Mouse (Mus musculus): ENCODE data around the gene Fbln2.

Fbln2 gene

DNA sequence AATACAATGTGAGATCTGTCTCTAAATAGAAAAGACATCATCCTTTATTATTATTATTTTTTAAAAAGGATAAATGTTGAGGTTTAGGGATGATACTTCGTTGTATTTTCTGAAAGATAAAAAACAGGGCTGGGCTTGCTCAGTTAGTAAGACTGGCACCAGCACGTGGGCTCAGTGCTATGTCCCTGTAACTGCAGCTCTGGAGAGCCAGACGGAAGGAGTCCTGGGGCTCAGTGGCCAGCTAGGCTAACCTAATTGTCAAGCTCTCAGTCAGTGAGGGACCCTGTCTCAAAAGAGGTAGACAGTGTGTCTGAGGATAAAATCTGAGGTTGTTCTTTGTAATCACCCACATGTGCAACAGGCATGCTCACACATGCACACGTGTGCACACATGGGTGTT lies 19.3 kb downstream of the Fbln2 start:
- DNase-seq = no peak

DNA sequence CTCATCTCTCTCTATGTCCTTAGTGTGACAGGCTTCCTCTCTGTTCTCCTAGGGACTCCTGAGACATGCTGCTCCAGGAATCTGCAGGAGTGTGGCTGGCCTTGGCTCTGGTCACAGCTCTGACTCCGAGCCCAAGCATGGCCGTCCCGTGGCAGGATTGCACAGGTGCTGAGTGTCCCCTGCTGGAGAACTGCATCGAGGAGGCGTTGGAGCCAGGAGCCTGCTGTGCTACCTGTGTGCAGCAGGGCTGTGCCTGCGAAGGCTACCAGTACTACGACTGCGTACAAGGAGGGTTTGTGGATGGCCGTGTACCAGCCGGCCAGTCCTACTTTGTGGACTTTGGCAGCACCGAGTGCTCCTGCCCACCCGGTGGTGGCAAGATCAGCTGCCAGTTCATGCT lies 20.8 kb downstream of the Fbln2 start:
- no peak for DNase-seq

DNA sequence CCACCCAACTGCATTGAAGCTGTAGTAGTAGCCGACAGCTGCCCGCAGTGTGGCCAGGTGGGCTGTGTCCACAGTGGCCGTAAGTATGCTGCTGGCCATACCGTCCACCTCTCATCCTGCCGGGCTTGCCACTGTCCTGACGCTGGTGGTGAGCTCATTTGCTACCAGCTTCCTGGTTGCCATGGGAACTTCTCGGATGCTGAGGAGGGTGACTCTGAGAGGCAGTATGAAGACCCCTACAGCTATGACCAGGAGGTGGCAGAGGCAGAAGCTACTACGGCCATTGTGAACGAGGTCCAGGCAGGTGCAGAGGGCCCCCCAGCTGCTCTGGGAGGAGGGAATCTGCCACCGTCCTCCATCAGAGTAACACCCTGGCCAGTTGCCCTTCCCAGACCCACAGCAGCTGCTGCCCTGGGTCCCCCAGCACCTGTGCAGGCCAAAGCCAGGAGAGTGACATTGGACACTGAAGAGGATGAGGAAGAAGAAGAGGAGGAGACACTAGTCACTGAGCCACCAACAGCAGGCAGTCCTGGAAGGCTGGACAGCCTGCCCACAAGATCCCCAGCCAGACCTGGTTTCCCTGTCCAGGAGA lies 21.3 kb downstream of the Fbln2 start:
- no peak for DNase-seq

DNA sequence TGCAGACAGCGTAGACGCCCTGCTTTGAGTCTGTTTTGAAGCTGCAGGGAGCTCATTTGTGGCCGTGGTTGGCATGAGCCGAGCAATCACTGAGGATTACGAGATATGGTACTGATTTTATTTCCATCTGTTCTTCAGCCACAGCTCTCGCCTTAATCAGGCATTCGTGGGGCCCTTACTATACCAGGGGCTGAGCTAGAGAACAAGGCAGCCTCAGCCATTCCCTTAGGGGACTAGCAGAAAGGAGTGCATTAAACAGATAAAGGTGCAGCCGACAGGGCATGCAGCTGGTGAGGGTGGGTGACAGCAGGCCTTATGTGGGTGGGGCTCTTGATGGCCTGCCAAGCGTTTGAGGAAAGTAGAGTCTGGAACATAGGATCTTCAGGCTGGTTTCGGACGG lies 23.8 kb downstream of the Fbln2 start:
- no peak for DNase-seq

DNA sequence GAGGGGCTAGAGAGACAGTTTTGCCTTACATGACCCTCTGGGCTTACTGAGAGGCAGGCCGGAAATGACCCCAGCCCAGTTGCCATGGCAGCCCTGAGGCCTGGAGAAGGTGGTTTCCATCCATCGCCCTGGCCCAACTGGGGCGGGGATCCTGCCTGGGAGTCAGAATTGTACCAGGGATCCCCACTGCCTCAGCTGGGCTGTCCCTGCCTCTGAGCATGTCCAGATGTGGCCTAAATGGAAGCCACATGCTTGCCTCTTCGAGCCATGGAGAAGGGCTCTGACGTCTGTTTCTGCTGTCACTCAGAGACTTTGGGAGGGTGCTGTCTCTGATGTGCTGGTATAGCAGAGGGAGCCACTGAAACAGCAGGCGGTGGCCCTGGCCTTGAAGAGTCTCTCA lies 24.2 kb downstream of the Fbln2 start:
- no peak for DNase-seq

DNA sequence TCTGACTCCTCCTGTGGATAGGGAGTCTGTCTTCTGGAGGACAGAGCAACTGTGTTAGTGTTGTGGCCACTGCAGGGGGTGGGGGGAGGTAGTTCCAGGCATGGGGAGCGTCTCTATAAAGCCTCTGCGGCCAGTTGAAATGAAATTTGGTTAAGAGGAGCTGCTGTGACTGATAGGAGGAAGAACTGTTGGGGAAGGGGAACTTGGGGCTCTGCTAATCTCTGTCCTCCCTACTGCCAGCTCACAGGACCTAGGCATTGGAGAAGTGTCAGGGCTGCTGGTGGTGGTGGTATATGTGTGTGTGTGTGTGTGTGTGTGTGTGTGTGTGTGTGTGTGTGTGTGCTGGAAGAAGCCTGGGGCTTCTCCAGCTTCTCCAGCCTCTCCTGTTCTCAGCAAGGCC lies 25.0 kb downstream of the Fbln2 start:
- no peak for DNase-seq

DNA sequence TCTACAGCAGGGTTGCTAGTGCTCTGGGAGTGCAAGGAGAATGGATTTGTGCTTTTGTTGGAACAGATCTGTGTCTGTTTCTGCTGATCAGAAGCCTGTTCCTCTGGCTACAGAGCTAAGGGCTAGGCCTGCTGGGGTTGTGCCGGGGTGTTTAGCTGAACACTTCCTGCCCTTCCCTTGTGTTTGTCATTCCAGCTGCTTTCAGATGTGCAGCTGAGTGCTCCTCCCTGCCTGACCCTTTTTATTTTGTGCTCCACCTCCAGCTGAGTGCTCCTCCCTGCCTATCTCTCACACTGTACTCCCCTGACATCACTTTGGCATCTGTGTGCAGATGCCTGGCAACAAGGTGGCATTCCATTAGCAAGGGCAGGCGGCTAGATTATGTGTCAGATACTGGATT lies 28.3 kb downstream of the Fbln2 start:
- no peak for DNase-seq

DNA sequence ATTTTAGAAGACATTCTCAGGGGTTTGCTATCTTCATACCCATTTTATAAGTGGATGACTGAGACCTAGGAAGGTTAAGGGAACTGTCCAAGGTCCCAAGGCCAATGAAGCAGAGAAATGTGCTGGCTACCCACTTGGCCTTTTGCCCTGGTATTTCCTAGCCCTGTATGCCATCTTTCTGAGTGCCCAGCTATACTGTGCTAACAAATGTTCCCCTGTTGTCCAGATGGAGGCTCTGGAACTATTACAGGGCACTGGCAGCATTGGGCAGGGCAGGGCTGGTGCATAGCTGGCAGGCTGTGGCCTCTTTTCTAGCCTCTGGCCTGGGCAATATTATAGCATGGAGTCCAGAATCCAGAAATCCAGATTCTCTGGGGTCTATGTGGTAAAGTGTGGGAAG lies 28.7 kb downstream of the Fbln2 start:
- no peak for DNase-seq

DNA sequence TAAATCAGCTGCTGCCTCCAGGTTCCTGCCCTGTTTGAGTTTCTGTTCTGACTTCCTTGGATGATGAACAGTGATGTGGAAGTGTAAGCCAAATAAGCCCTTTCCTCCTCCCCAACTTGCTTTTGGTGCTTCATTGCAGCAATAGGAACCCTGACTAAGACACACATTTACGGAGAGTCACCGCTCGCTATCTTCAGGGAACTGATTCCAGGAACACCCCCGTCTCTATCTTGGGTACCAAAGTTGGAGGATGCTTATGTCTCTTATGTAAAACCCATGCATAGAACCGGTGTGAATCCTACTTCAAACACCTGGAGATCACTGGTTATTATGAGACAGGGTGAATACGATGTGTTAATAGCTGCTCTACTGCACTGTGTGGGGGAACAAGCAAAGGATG lies 31.1 kb downstream of the Fbln2 start:
- DNase-seq = no peak

DNA sequence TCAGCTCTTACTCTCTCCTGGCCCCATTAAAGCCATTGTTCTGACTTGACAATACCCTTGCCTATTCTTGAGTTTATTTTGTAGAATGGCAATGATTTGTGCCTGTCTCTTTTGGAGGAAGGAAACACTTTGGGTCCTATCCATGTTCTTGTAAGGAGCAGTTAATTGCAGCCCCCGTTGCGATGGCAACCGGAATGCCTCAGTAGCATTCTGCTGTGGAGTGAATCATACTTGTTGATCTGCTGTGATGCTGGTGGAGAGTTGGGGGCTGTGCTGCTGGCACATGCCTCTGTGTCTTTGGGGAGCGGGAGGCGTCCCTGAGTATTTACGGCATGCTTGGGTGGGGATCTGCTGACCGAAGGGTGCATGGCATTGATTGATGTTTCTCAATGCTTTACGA lies 32.1 kb downstream of the Fbln2 start:
- DNase-seq = no peak

DNA sequence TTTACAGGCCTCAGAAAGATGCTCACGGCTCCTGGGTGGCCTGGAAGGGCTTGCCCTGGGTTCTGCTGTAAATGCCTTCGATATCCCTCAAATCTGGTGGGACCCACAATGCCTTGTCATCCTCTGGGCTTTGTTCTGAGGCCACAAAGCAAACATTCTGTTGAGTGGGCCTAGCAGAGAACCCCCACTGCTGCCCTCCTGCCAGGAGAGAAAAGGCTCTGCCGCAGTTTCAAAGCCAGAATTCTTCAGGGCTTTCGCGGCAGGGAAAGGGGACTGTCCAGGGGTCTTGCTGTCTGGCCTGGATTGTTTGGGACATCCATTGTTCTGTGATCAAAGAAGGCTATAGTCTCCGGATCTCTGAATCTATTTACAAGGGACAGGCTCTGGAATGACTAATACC lies 33.1 kb downstream of the Fbln2 start:
- no peak for DNase-seq

DNA sequence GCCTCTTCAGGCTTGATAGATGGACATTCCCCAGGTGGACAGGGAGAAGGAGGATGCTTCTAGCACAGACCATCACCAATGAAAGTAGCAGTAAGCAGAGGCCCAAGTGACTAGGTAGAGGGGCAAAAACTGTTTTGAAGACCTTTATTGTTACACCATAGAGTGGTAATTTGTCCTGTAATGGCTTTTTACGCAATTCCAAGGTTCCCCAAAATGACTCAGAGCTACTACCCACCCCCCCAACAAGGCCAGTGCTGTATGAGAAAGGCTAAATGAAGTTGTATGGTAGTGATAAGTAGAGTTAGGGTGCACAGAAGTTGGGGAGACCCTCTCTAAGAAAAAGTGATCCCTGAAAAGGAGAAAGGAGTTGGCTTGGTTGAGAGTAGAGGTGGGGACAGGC lies 35.1 kb downstream of the Fbln2 start:
- no peak for DNase-seq

DNA sequence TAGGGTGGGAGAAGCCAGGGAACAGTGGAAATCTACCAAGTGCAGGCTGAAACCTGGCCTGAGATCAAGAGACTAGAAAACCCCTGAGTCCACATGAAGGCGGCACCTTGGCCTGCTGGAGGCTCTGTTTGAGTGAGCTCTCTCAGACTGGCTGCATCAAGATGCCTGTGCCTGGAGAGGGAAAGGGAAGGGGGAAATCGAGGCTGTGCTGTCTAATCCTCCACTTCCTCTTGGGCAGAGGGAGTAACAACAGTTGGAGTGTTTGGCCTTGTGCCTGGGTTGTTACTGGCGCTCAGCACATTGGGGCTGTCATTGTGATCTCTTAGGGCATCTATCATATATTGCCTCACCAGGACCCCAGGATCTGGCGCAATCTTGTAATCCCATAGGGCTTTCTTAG lies 36.4 kb downstream of the Fbln2 start:
- DNase-seq = no peak

DNA sequence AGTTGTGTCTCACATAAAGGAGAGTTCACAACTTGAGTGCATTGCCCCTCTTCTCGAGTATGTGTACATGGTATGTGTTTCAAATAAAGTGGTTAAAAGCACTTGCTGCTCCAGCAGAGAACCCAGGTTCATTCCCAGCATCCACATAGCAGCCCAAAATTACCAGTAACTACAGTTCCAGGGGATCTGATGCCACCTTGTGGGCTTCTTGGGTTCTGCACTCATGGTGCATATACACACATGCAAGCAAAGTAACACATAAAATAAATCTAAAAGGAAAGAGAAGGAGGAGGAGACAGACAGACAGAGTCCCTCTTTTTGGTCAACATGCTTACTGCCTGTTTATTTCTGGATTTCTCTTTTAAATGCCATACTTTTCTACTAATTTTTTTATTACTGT lies 37.5 kb downstream of the Fbln2 start:
- DNase-seq = no peak

DNA sequence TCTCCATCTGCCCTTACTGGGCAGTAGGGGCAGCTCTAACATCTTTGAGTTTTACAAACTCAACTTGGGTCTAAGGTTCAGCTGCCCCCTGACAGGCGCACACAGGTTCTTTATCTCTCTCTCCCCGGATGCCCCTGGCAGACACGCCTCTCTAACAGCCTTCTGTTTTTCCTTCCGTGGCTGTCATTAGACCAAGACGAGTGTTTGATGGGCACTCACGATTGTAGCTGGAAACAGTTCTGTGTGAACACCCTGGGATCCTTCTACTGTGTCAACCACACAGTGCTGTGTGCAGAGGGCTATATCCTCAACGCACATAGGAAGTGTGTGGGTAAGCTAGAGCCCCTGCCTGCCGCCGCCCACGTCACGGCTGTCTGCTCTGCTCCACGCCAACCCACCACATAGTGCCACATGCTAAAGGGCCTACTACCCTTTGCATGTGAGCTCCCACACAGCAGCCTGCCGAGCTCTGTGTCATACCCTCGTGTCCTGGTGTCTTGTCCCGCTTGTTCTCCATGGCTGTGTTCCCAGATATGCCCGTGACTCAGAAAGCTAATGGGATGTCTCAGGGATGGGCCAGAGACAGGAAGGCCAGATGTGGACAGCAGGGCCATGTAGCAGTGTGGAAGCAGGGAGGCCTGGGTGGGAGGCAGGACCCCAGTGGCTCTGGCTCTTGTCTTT lies 47.3 kb downstream of the Fbln2 start:
- no peak for DNase-seq

DNA sequence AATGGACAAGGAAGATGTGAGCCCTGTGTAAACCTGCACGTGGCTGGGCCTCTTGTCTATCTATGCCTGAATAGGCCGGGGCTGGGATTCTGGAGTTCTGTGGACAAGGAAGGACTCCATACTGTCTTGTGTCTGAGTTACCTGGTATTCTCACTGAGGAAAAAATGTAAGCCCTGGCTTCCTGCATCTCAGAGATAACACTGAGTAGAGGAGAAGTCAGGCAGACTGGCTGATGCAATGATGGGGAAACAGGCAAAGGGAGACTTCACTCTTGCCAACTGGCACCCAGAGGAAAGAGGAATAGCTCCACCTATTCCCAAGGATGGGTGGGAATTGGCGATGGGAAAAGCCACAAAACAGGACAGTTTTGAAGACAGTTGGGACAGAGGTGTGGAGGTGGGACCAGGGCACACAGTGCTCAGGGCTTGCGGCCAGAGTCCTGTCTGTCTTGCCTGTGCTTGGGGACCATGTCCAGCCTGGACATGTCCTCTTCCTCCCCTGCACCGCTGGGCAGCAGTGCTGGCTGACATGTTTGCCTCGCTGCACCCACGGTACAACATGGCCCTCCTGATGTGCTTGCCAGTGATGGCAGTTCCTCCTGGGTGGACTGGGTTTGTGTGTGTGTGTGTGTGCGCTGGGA lies 48.2 kb downstream of the Fbln2 start:
- DNase-seq = no peak

DNA sequence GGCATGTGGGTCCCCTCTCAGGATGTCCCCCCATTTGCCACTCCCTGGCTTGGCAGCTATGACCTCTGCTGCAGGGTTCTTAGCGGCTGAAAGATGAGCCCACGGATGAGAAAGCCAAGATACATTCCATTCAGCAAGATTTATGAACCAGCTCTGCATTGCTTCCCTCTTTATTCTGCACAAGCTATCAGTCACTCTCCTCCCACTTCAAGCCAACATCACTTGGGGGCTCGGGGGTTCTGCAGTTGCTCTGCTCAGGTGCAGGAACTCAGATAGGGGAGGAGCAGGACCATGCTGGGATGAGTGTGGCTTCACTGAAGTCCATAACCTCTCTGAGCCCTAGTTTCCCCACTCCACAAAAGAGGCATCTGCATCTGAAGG lies 48.7 kb downstream of the Fbln2 start:
- DNase-seq = no peak

DNA sequence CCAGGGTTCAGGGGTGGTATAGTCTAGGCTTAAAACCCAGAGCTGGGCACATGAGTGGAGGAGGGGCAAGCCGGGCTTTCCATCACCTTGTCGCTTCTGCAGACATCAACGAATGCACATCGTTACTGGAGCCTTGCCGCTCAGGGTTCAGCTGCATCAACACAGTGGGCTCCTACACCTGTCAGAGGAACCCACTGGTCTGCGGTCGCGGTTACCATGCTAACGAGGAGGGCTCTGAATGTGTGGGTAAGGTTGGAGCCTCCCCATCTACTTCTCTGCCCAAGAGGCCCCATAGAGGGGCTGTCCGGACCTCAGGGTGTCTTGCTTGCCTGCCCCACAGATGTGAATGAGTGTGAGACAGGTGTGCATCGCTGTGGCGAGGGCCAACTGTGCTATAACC lies 53.4 kb downstream of the Fbln2 start:
- no peak for DNase-seq

DNA sequence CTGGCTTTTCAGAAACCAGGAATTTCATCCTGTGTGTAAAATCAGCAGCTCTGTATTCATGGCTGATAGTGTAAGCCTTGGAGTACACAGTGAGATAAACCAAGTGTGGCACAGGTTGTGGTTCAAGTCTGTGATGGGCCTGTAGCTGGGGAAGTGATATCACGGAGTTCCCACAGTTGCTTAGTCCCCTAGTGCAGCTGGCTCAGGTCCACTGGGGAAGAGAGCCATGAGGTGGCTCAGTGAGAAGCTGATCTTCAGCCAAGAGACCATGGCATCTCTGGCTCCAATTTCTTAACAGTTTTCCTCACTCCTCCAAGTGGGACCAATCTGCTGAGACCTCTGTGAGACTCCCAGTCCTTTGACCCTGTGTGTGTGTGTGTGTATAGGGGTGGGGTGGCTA lies 54.4 kb downstream of the Fbln2 start:
- DNase-seq = no peak

DNA sequence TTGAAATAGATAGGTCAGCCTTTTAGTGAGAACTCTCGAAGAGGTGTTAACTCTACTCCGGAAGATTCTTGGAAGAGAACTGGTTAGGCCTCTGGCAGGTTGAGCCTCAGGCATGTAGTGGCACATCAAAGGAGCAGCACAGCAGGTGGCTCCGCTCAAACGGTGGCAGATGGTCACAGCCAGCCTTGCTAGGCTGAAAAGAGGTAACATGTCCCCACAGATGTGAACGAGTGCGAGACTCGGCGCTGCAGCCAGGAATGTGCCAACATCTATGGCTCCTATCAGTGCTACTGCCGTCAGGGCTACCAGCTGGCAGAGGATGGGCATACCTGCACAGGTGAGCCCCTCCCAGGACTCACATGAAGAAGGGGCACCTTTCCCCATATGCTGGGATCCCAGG lies 56.1 kb downstream of the Fbln2 start:
- no peak for DNase-seq

DNA sequence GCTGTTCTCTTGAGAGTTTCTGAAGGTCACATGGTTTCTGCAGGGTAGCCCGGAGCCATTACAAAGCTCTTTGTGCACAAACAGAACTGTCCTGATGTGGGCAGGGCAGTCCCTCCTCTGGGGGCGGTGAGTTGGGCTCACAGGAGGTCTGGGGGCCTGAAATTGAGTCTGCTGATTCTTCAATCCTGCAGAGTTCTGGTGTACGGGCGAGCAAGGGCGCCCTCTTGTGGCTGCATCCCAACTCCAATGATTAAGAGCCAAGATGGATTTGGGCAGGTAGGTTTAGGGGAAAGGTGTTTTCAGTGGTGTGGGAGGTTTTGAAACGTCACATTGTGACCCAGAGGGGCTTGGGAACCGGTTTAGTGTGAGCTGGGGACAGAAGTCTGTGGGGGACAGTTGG lies 65.3 kb downstream of the Fbln2 start:
- DNase-seq = no peak

DNA sequence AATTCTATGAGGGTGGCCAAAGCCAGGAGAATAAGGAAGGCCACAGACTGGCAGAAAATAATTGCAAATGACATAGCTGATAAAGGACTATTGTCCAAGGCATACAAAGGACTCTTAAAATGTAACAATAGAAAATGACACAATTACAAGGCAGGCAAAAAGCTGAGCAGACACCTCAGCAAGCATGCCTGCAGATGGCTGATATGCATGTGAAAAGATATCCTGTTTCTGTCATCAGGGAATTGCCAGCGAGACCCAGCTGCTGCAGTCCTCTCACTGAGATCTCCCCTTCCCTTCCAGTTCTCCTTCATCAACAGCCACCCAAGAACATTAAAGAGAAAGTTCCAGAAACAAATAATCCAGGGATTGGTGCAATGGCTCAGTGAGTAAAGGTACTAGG lies 66.0 kb downstream of the Fbln2 start:
- DNase-seq = no peak

DNA sequence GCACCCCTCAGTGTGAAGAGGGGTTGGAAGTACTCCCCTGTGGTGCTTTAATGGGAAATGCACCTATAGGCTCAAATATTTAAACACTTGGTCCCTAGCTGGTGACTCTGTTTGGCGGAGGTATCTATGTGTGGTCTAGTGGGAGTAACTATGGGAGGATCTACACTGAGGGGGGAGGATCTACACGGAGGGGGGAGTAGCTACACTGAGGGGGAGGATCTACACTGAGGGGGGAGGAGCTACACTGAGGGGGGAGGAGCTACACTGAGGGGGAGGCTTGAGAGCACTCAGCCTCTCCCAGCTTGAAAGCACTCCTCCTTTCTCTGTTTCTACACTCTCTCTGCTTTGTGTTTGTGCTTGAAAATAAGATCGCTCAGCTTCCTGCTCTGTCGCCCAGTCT lies 67.2 kb downstream of the Fbln2 start:
- DNase-seq = no peak

DNA sequence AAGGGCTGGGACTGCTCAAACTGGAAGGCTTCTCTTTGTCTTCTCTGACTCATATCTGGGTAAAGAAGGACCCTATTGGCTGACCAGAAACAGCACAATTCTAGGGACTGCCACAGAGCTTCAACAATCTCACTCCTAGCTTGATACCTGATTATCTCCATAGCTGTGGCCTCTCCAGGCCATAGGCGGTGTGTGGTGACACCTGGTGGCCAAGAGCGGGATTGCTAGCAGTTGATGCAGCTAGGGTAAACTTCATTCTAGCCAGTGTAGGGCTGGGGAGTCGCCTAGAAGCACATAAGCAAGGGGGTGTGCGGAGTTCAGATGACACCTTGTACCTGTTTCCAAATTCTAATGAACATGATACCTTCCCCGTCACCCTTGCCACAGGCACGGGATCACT lies 69.0 kb downstream of the Fbln2 start:
- peak; percentile 48 for DNase-seq

DNA sequence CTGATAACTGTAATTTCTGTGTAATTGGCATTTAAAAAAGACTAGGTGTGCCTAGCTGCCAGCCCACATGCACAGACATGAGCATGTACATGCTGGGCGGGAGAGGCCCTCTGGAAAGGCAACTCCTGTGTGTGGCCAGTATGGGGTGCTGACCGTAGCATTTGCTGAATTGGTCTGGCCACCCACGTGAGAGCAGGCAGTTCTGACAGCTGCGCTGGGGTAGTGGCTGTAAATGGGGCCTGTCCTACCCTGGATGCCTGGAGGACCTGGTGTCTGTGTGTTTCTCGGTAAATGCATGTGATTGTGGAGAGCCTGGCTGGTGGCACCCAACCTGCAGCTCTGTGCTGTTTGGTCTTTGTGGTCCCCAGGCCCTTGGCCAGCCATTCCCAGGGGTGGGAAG lies 69.5 kb downstream of the Fbln2 start:
- DNase-seq = no peak

Data from kidney, adult 11 months (tissue).